In the genomic region with DNA sequence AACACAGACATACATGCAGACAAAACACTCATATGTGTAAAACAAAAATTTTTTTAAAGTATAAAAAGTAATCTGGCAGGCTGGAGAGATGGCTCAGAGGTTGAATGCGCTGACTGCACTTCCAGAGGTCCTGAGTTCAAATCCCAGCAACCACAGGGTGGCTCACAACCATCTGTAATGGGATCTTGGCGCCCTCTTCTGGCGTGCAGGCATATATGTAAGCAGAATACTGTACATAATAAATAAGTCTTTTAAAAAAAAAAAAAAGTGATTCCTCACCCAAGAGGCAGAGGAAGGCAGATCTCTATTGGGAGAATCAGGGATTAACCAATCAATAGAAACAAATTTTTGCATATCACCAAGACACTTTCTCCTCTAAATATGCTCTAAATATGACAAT, we compare ENCODE assay signal across 1 mouse cellular context.
A peak's percentile ranks its signal among the peaks of the same experiment; 100 is the strongest.
TF ChIP-seq lines count a peak whose summit lies in the region.

No protein-coding gene starts in this region.

TF ChIP-seq in CH12.LX, 34 proteins besides CTCF, POLR2A, EP300 and RAD21 (continued from another document):
- TF ChIP-seq SMC3 (IDR thresholded peaks at IDR 0.05; ENCODE audit: low read depth, low read length) (no peak), ZNF384 (IDR thresholded peaks at IDR 0.05; ENCODE audit: low read depth, low read length) (peak; percentile 59), IRF4 (IDR thresholded peaks at IDR 0.05; ENCODE audit: low read depth, low read length) (no peak), JUN (IDR thresholded peaks at IDR 0.05; ENCODE audit: insufficient read depth, low read depth, low read length) (no peak), CHD1 (IDR thresholded peaks at IDR 0.05; ENCODE audit: low read depth, low read length) (no peak)
